Mouse (Mus musculus) limb, embryonic 12.5 days (tissue): ENCODE data around the gene Wdr18. TPM values are rescaled to one million over a fixed set of nuclear protein-coding genes. Genes with fewer than 3 reads are reported as not detected.

ENCODE experiments used
- ATAC-seq: fragments of 200-750 bp; cut with Nextera tagmentation; 2 replicates; pipeline ENCODE4 v1.8.0; 2017; ENCODE audit warnings: low read depth, moderate TSS enrichment; ENCODE audit not compliant: insufficient number of reproducible peaks, insufficient read depth, low FRiP score, low TSS enrichment
- H3K27ac ChIP-seq: fragments of 300-500 bp; sonication (generic); 2 replicates; pipeline ENCODE4 v1.5.1; 2016; ENCODE audit warnings: mild to moderate bottlenecking, moderate library complexity
- H3K27me3 ChIP-seq: fragments of 300-500 bp; sonication (generic); 2 replicates; pipeline ENCODE4 v1.6.1; 2016; ENCODE audit warnings: mild to moderate bottlenecking, moderate library complexity
- H3K36me3 ChIP-seq: fragments of 300-500 bp; sonication (generic); 2 replicates; pipeline ENCODE4 v1.6.1; 2016; ENCODE audit warnings: mild to moderate bottlenecking, moderate library complexity
- H3K4me1 ChIP-seq: fragments of 300-500 bp; sonication (generic); replicated peaks from 2 replicates; pipeline ENCODE4 v1.6.1; 2016
- H3K4me2 ChIP-seq: fragments of 300-500 bp; sonication (generic); 2 replicates; pipeline ENCODE4 v1.6.1; 2016; ENCODE audit warnings: mild to moderate bottlenecking, moderate library complexity
- H3K4me3 ChIP-seq: fragments of 300-500 bp; sonication (generic); replicated peaks from 2 replicates; pipeline ENCODE4 v1.5.1; 2016; ENCODE audit warnings: mild to moderate bottlenecking
- H3K9ac ChIP-seq: fragments of 300-500 bp; sonication (generic); replicated peaks from 2 replicates; pipeline ENCODE4 v1.6.1; 2016; ENCODE audit warnings: mild to moderate bottlenecking, moderate library complexity
- H3K9me3 ChIP-seq: fragments of 300-500 bp; sonication (generic); 2 replicates; pipeline ENCODE4 v1.6.1; 2016; ENCODE audit warnings: mild to moderate bottlenecking, moderate library complexity
- WGBS: fragments of 180-500 bp; shearing (Covaris S2); methylation state at CpG from one replicate; pipeline ENCODE4 v1.1.7; 2016; 5-methylcytosine and 5-hydroxymethylcytosine counted together
- polyA plus RNA-seq: library from polyadenylated mRNA; unstranded; fragments of >200 nt; fragmentation: Nextera tagmentation; extraction: Ambion mirVana; gene quantifications from 2 replicates; pipeline ENCODE4 v1.2.1, GENCODE M21; 2016

The Wdr18 gene
- polyA plus RNA-seq, 1 experiment from 2014 or later: 120 TPM

DNA sequence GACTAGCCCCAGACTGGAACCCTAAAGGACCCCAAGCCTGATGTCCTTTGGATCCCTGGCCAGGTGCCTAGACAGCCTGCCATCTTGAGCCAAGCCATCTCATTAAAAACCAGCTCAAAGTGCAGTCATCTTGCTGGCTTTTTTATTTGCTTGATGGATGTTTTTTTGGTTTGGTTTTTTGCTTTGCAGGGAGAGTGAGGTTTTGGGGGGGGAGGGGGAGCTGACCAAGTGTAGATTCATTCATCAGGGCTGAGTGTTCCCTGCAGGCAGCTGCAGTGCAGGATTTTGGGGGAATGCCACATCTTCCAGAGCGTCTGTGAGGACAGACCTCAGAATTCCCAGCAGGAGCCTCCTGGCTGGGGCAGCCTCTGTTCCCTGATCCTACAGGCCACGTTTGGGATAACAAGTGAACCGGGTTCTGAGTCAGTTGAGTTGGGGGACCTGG, 9.2 kb downstream of the Wdr18 start:
- peaks cover 54% of the 10 kb centered on the region for H3K36me3 ChIP-seq
- peaks cover 49% of the 10 kb centered on the region for H3K27me3 ChIP-seq
- 16% methylated on average over 3 of the region's 3 CpGs for WGBS
- H3K4me1 ChIP-seq: peaks cover 14% of the 10 kb centered on the region
- no peak for ATAC-seq
- H3K9me3 ChIP-seq: no peaks in the 10 kb centered on the region
- H3K4me3 ChIP-seq: no peak overlapping the region
- no peak overlapping the region for H3K9ac ChIP-seq
- H3K4me2 ChIP-seq: no peak overlapping the region
- no peak overlapping the region for H3K27ac ChIP-seq

DNA sequence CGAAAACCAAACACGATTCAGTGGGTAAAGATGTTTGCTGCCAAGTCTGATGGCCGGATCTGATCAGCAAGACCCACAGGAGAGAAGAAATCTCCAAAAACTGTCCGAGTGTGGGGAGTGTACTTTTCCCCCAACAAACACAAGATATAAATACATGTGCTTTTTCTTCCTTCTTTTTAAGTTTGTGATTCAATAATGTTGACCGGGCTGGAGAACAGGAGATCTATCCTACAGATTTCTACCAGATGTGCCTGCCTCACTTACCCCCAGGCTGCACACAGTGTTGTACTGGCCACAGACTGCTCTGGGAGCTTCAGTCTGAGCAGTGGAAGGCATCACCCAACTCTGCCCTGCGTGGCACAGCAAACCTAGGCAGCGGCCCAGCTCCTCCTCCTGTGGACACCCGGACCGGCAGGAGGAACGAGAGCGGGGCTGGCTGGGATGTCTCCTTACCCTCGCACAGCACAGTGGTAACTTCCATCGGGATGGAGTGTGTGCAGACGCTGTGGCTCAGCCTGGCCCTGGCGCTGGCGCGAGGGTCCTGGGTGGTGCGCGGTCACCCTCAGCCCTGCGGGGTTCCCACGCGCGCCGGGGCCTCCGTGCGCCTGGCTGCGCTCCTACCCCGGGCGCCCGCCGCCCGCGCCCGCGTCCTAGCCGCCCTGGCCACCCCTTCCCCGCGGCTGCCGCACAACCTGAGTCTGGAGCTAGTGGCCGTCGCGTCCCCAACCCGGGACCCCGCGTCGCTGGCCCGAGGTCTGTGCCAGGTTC, 10.6 kb downstream of the Wdr18 start, which contains the start of gene Grin3b:
Gene Grin3b (plus strand): TSS at position 301 of the 768 bp plus-strand sequence.
- peaks cover 50% of the 10 kb centered on the region for H3K27me3 ChIP-seq
- H3K9ac ChIP-seq: peak within 1 kb of the TSS; percentile 74
- H3K4me3 ChIP-seq: peak within 1 kb of the TSS; percentile 58
- peaks cover 51% of the 10 kb centered on the region for H3K36me3 ChIP-seq
- H3K4me1 ChIP-seq: peaks cover 14% of the 10 kb centered on the region
- 6% methylated on average over 47 of the region's 47 CpGs for WGBS
- ATAC-seq: 0 out of 2 replicates have a peak, but pooled peaks have one; percentile 15
- H3K4me2 ChIP-seq: peak within 1 kb of the TSS; percentile 94
- H3K27ac ChIP-seq: no peak within 1 kb of the TSS
- no peaks in the 10 kb centered on the region for H3K9me3 ChIP-seq

DNA sequence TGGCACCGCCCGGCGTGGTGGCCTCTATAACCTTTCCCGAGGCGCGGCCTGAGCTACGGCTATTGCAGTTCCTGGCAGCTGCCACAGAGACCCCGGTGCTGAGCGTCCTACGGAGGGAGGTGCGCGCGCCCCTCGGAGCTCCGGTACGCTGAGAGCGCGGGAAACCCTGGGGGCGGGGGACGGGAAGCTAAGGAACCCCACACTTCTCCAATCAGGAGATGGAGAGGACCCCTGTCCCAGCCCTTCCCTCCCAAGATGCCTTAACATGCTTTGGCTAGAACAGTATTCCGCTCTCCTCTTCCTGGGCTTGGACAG, 11.2 kb downstream of the Wdr18 start:
- Histone ChIP-seq H3K27me3 (peaks cover 50% of the 10 kb centered on the region), H3K4me3 (peak overlapping the region; percentile 58), H3K4me2 (peak overlapping the region; percentile 94), H3K36me3 (peaks cover 51% of the 10 kb centered on the region), H3K4me1 (peaks cover 14% of the 10 kb centered on the region), H3K27ac (no peak overlapping the region), H3K9me3 (no peaks in the 10 kb centered on the region), H3K9ac (peak overlapping the region; percentile 74)
- 3% methylated on average over 21 of the region's 21 CpGs for WGBS
- ATAC-seq: 0 out of 2 replicates have a peak, but pooled peaks have one; percentile 20

- Histone ChIP-seq H3K4me1 (peaks cover 14% of the 10 kb centered on the region), H3K9ac (no peak overlapping the region), H3K27me3 (peaks cover 50% of the 10 kb centered on the region), H3K4me2 (no peak overlapping the region), H3K9me3 (no peaks in the 10 kb centered on the region), H3K36me3 (peaks cover 51% of the 10 kb centered on the region), H3K4me3 (no peak overlapping the region), H3K27ac (no peak overlapping the region)
- 67% methylated on average over 14 of the region's 14 CpGs for WGBS
- ATAC-seq: no peak
Observed at GRCm38 (mm10) chr10:79972831-79973230, 12.9 kb downstream of the Wdr18 start.

DNA sequence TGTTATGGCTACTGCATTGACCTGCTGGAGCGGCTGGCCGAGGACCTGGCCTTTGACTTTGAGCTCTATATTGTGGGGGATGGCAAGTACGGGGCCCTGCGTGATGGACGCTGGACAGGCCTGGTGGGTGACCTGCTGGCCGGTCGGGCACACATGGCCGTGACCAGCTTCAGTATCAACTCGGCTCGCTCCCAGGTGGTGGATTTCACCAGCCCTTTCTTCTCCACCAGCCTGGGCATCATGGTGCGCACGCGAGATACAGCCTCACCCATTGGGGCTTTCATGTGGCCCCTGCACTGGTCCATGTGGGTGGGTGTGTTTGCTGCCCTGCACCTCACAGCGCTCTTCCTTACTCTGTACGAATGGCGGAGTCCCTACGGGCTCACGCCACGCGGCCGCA, 14.1 kb downstream of the Wdr18 start:
- Histone ChIP-seq H3K4me2 (no peak overlapping the region), H3K4me3 (no peak overlapping the region), H3K9me3 (no peaks in the 10 kb centered on the region), H3K36me3 (peaks cover 52% of the 10 kb centered on the region), H3K27ac (no peak overlapping the region), H3K27me3 (peaks cover 47% of the 10 kb centered on the region), H3K4me1 (peaks cover 14% of the 10 kb centered on the region), H3K9ac (no peak overlapping the region)
- 91% methylated on average over 21 of the region's 21 CpGs for WGBS
- ATAC-seq: no peak

- ATAC-seq: no peak
- Histone ChIP-seq H3K9me3 (no peaks in the 10 kb centered on the region), H3K27ac (no peak overlapping the region), H3K4me3 (no peak overlapping the region), H3K4me2 (no peak overlapping the region), H3K27me3 (peaks cover 41% of the 10 kb centered on the region), H3K9ac (no peak overlapping the region), H3K4me1 (peaks cover 14% of the 10 kb centered on the region), H3K36me3 (peaks cover 57% of the 10 kb centered on the region)
- WGBS: 92% methylated on average over 8 of the region's 8 CpGs
Observed at GRCm38 (mm10) chr10:79974668-79975067, 14.7 kb downstream of the Wdr18 start.

GRCm38 (mm10) chr10:79976071-79976721, 16.2 kb downstream of the Wdr18 start:
- no peak overlapping the region for H3K4me3 ChIP-seq
- peaks cover 65% of the 10 kb centered on the region for H3K36me3 ChIP-seq

DNA sequence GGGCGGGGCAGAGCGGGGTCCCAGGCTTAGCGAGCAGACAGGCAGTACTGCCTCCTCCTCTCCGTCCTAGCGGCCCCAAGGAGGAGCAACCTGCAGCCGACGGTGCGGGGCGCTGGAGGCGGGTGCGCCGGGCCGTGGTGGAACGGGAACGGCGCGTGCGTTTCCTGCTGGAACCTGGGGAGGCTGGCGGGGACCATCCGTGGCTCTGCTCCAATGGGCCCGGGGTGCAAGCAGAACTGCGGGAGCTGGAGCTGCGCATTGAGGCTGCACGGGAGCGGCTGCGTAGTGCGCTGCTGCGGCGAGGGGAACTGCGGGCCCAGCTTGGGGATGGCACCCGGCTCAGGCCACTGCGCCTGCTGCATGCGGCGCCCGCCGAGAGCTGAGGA, 16.8 kb downstream of the Wdr18 start:
- WGBS: 69% methylated on average over 36 of the region's 36 CpGs
- Histone ChIP-seq H3K4me1 (peaks cover 3% of the 10 kb centered on the region; the same call in 1 of the 2 replicates), H3K9me3 (no peaks in the 10 kb centered on the region), H3K27me3 (peaks cover 22% of the 10 kb centered on the region), H3K9ac (no peak overlapping the region), H3K4me3 (no peak overlapping the region), H3K36me3 (peaks cover 67% of the 10 kb centered on the region), H3K27ac (no peak overlapping the region), H3K4me2 (no peak overlapping the region)
- no peak for ATAC-seq

More at GRCm38 (mm10) chr10:79976071-79976721, 16.2 kb downstream of the Wdr18 start:
- H3K27ac ChIP-seq: no peak overlapping the region
- no peak for ATAC-seq
- H3K4me2 ChIP-seq: no peak overlapping the region
- peaks cover 6% of the 10 kb centered on the region for H3K4me1 ChIP-seq
- 86% methylated on average over 28 of the region's 28 CpGs for WGBS
- peaks cover 27% of the 10 kb centered on the region for H3K27me3 ChIP-seq
- no peaks in the 10 kb centered on the region for H3K9me3 ChIP-seq
- H3K9ac ChIP-seq: no peak overlapping the region

DNA sequence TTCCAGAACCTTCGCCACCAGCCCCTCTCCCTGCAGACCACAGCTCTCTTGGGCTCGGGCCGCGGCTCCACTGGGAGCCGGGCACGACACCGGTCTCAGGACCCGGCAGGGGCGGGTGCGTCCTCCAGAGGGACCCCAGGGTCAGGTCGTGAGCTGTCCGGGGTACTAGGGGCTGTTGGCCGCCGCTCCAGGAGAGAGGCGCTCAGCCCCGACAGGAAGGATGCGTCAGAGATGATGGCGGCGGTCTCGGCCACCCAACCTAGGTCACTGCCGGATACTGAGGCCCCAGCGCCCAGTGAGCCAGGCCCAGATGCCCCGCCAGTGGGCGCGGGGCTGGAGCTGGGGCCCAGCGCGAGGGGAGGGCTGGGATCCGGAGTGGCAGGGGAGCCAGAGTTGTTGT, 17.4 kb downstream of the Wdr18 start:
- Histone ChIP-seq H3K4me1 (peaks cover 4% of the 10 kb centered on the region), H3K27ac (no peak overlapping the region), H3K9me3 (no peaks in the 10 kb centered on the region), H3K9ac (no peak overlapping the region), H3K27me3 (0 out of 2 replicates have a peak, but pooled peaks cover 15% of the 10 kb centered on the region), H3K4me2 (no peak overlapping the region), H3K36me3 (peaks cover 67% of the 10 kb centered on the region), H3K4me3 (no peak overlapping the region)
- ATAC-seq: no peak
- WGBS: 80% methylated on average over 28 of the region's 28 CpGs

DNA sequence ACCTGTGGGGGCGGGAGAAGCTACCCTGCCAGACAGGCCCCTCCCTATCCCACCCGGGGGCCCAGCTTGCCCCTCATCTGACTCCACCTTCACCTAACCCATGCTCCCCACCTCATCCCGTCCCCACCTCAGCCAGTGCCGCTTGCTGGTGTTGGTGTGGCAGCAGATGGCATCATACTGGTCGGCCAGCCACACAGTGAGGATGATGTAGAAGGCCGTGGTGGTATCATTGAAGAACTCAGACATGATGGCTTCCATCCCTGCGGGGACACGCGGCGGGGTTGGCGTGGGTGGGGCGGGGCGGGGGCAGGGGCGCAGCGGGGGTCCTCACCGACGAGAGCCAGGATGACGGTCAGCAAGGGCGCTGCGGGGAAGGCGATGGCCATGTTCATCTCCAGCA, 18.1 kb downstream of the Wdr18 start:
- H3K27me3 ChIP-seq: 0 out of 2 replicates have a peak, but pooled peaks cover 10% of the 10 kb centered on the region

GRCm38 (mm10) chr10:79979401-79980155, 19.6 kb downstream of the Wdr18 start:
- no peak overlapping the region for H3K27ac ChIP-seq
- H3K9ac ChIP-seq: no peak overlapping the region
- no peaks in the 10 kb centered on the region for H3K27me3 ChIP-seq
- no peak overlapping the region for H3K4me2 ChIP-seq
- H3K9me3 ChIP-seq: no peaks in the 10 kb centered on the region
- 93% methylated on average over 22 of the region's 22 CpGs for WGBS
- peaks cover 58% of the 10 kb centered on the region for H3K36me3 ChIP-seq
- H3K4me3 ChIP-seq: no peak overlapping the region
- no peak for ATAC-seq
- peaks cover 18% of the 10 kb centered on the region for H3K4me1 ChIP-seq

More for the DNA sequence above, 18.1 kb downstream of the Wdr18 start:
- H3K27ac ChIP-seq: no peak overlapping the region
- H3K36me3 ChIP-seq: peaks cover 67% of the 10 kb centered on the region
- H3K4me2 ChIP-seq: no peak overlapping the region
- 95% methylated on average over 21 of the region's 21 CpGs for WGBS
- ATAC-seq: no peak
- no peak overlapping the region for H3K4me3 ChIP-seq
- H3K4me1 ChIP-seq: peaks cover 12% of the 10 kb centered on the region
- H3K9ac ChIP-seq: no peak overlapping the region
- H3K9me3 ChIP-seq: no peaks in the 10 kb centered on the region
